Mouse (Mus musculus): ENCODE data around the gene Rab2b.

The Rab2b gene

DNA sequence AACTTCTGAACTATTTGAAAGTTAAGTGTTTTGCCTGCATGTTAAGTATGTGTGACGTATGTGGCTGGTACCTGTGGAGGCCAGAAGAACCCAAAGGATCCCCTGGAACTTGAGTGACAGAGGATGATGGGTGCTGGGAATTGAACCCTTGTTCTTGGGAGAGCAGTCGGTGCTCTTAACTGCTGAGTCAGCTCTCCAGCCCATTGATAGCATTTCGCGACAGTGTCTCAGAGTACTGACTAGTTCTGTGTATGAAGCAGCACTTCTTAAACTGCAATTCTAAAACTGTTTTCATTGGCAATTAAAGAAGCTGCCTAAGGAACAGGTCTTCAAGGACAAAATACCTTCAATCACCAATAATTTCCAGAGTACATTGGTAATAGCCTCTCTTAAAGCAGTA lies 2.1 kb downstream of the Rab2b start:
- no peak for DNase-seq (ENCODE audit: low spot score)

DNA sequence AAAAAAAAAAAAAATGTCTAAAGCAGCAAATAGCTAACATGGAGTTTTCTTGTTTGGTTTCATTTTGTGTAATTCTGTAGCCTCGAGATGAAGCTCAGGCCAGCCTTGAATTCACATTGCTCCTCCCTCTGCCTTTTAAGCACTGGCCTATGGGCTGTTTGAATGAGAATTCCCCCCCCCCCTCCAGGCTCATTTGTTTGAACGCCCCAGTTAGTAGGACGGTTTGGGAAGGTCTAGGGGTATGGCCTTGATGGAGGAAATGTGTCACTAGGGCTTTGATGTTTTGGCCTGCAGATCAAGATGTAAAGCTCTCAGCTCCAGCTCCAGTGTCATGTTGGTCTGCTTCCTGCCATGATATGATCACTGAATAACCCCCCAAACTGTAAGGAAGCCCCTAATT lies 6.6 kb downstream of the Rab2b start:
- DNase-seq (ENCODE audit: low spot score), result no peak

DNA sequence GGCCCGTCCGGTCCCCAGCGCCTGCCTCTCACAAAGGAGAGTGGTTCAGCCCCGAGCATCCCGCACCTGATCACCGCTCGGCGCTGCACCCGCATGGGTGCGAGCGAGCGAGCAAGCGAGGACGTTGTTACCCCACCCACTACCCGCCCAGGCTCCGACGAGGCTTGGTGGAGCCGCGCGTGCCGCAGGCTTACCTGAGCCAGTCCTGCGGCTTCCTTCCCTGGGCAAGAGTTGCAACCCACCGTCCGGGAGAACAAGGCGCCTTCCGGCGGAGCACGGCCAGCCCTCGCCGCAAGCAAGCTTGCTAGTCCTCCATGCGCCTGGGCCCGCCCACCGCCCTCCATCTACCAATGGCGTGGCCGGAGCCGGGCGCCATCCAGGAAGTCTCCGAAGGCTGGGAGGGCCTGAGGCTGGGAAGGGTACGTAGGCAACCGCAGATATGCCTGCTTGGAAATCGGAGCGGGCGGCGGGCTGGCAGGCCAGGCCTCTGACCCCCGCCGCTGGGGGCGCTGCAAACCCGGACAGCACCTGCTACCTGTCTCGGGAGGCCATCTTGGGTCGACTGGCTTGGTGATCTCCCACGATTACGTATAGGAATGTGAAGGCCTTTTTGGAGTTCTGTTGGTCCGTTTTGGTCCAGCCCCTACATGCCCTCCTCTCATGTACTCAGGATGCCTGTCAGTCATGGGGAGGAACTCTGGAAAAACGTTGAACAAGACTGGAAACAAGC lies 21.7 kb downstream of the Rab2b start, which contains the start of gene Chd8:
TSS of gene Chd8 (minus strand) at position 297 of the 730 bp plus-strand sequence.
- peak; percentile 98 for DNase-seq (ENCODE audit: low spot score)

DNA sequence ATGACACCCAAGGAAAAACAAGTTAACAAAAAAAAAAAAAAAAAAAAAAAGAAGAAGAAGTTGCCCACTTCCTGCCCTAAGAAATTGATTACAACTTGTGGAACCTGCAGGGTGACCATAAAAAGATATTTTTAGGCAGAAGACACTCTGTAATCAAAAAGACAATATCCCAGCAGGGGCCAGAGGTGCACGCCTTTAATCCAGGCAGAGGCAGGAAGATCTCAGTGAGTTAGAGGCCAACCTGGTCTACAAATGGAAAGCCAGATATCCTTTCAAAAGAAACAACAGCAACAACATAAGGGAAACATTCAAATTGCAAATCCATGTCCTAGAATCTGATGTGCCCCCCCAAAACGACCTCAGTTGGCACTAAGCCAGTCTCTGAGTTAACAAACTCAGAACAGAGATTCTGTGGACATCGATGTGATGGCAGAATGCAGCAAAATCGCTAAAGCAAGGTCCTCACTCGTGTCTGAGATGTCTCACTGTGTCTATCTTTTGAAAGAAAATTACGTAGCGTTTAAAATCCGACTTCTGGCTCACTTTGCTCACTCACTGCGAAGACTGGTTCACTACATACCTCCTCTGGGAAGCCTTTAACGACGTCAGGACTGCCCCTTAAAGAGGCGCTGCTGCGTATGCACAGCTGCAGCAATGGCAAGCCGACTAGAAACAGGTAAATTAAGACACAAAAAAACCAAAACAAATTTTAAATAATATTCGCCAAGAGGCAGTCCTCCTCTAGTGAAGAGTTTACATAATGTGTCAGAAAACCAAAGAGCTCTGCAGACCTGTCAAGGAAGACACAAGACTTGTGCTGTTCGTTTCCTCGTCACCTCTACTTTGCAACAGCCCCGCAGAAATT lies 22.8 kb downstream of the Rab2b start:
- DNase-seq (ENCODE audit: low spot score), result peak; percentile 50

DNA sequence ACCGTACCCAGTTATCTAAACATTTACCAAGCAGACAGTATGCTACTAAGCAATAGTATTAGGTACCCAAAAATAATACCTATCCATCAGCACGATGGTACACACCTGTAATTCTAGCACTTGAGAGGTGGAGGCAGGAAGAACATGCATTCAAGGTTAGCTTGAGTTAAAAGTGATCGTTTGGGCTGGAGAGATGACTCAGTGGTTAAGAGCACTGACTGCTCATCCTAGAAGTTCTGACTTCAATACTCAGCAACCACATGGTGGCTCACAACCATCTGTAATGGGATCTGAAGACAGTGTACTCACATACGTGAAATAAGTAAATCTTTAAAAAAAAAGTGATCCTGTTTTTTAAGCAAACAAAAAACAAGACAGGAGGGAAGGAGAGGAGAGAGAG lies 33.2 kb downstream of the Rab2b start:
- no peak for DNase-seq (ENCODE audit: low spot score)

DNA sequence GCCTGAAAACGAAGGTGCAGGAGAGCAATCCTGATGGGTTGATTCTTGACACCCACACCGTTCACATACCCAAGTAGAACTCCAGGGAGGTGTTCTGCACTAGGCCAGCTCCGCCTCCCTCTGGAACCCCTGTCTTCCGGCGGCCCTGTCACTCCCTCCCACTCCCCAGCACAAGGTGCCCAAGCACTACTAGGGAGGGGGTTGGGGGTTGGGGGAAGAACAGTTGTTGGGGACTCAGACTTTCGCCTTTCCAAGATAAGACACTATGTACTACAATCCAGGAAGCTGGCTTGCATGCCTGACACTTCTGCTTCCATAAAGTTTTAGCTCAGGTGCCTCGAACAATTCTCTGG lies 34.7 kb downstream of the Rab2b start:
- no peak for DNase-seq (ENCODE audit: low spot score)

DNA sequence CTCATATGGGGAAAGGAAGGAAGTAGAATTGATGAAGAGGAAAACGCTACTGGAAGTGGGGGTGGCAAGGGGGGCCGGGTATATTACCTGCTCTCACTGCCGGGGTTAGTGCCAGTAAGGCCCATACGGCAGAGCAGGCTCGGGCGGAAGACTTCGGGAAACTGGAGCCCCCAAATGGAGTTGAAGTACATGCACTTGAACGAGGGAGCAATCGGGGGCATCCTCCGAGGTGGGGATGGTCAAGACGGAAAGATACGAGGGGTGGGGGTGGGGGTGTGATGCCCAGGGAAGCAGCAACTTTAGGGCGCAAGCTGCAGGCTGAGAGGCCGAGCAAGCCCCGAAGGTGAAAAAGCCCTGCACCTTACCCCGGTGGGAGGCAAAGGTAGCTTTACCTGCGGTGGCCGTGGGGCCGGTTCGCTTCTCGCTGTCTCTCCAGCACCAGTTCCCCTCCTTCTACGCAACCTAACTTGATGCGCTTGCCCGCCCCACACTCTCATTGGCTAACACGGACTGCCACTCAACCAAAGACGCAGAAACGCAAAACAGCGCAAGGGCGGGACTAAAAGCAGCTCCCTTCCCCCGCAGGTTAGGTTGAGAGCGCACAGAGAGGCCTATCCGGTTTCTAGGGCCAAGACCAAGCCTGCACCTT lies 35.2 kb downstream of the Rab2b start:
- DNase-seq (ENCODE audit: low spot score), result peak; percentile 100

DNA sequence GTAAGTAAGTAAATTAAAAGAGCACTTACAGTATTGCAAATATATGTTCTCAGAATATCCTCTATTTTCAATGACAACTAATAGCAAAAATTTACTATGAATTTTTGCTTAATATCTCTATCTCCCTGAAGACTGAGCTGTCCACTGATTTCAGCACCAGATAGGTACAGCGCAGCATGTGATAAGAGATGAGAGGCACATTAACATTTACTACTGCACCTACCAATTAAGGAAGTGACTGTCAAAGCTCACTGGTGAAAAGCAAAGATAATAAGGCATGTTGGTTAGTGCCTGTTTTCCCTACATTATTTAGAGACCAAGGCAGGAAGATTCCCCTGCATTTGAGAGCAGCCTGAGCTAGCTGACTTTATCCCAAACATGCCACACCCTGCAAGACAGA lies 43.1 kb downstream of the Rab2b start:
- no peak for DNase-seq (ENCODE audit: low spot score)

DNA sequence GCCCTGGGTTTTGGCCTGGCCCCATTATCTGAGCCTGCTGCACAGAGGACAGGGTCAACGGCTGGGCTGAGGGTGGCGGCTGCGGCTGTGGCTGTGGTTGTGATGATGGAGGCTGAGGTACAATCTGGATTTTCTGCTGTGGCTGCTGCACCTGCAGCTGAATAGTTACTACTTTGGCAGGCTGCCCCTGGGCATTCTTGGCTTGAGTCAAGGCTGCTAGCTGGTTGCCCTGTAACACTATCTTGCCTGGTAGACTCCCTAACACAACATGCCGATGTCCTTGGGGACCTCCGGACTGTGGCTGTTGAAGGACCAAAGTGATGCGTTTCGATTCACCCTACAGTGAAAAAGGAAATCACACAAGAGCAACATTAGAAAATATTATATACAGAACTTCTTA lies 44.2 kb downstream of the Rab2b start:
- no peak for DNase-seq (ENCODE audit: low spot score)

DNA sequence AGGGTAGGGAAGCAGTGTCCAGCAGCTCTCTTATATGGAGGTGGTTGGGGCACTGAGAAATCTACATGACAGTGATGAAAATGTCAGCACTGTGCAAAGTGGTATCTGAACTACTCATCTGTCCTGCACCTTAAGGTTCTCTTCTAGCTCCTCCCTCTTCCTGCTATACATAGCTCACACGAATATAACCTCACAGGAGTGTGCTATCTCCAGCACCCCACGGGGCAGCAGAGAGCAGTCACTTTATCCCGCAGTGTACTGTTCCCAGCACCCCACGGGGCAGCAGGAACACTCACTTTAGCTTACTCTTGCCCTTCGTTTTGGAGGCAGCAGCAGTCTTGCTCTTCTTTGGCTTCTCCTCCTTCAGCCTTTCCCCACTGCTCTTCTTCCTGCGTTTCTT lies 47.1 kb downstream of the Rab2b start:
- no peak for DNase-seq (ENCODE audit: low spot score)

DNA sequence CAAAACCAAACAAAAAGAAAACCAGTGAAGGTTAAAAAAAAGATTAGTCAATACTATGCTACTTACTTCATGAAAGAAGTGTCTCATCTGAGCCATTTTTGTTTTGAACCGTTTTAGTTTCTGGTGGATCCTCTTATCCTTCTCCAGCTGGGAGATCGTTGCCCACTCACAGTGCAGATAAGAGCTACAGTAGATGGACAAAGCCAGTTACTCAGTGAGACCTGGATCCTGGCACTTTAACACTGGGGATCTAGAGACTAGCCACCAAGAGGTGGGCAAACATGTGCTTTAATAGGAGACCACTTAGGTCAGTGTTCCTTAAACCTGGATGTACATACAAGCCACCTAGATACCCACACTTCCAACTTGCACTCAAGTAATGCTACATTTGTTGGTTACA lies 53.4 kb downstream of the Rab2b start:
- DNase-seq (ENCODE audit: low spot score), result no peak

DNA sequence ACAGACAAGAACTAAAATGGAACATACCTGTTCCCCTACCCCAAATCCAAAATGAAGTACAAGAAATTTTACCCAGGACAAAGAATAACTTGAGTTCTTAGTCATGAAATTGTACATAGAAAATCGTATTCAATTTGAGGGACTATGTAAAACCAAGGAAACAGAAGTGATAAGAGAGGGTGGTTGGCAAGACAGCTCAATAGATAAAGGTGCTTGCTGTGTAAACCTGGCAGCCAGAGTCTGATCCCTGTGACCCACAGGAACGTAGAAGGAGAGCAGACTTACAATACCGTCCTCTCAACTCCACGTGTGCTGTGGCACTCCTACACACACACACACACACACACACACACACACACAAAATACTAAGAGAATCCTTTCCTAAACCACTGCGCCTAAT lies 62.1 kb downstream of the Rab2b start:
- DNase-seq (ENCODE audit: low spot score), result no peak
